Mouse (Mus musculus) heart, embryonic 10.5 days (tissue): Measurements from ENCODE around the gene Gm9837. TPM values are rescaled to one million over a fixed set of nuclear protein-coding genes. Genes with fewer than 3 reads are reported as not detected.

Experiments used
- DNase-seq: peaks from one replicate; pipeline ENCODE4 v3.0.0-alpha.2; 2017; ENCODE audit warnings: low spot score
- H3K27ac ChIP-seq: fragments of 300-500 bp; sonication (generic); 2 replicates; pipeline ENCODE4 v1.5.1; 2016; ENCODE audit warnings: mild to moderate bottlenecking
- H3K27me3 ChIP-seq: fragments of 300-500 bp; sonication (generic); 2 replicates; pipeline ENCODE4 v1.6.1; 2016; ENCODE audit warnings: mild to moderate bottlenecking; ENCODE audit not compliant: poor library complexity, insufficient read depth, severe bottlenecking
- H3K36me3 ChIP-seq: fragments of 300-500 bp; sonication (generic); 2 replicates; pipeline ENCODE4 v1.6.1; 2016; ENCODE audit warnings: mild to moderate bottlenecking, moderate library complexity
- H3K4me1 ChIP-seq: fragments of 300-500 bp; sonication (generic); 2 replicates; pipeline ENCODE4 v1.6.1; 2016; ENCODE audit warnings: mild to moderate bottlenecking
- H3K4me3 ChIP-seq: fragments of 300-500 bp; sonication (generic); 2 replicates; pipeline ENCODE4 v1.5.1; 2016; ENCODE audit warnings: mild to moderate bottlenecking, moderate library complexity
- H3K9me3 ChIP-seq: fragments of 300-500 bp; sonication (generic); 2 replicates; pipeline ENCODE4 v1.6.1; 2016; ENCODE audit warnings: mild to moderate bottlenecking, moderate library complexity
- WGBS: fragments of 180-500 bp; shearing (Covaris S2); methylation state at CpG from one replicate; pipeline ENCODE4 v1.1.7; 2016; 5-methylcytosine and 5-hydroxymethylcytosine counted together
- polyA plus RNA-seq: library from polyadenylated mRNA; unstranded; fragments of >200 nt; fragmentation: Nextera tagmentation; extraction: Ambion mirVana; gene quantifications from 2 replicates; pipeline ENCODE4 v1.2.1, GENCODE M21; 2016

Gene Gm9837
- polyA plus RNA-seq, 1 experiment from 2014 or later = not detected

DNA sequence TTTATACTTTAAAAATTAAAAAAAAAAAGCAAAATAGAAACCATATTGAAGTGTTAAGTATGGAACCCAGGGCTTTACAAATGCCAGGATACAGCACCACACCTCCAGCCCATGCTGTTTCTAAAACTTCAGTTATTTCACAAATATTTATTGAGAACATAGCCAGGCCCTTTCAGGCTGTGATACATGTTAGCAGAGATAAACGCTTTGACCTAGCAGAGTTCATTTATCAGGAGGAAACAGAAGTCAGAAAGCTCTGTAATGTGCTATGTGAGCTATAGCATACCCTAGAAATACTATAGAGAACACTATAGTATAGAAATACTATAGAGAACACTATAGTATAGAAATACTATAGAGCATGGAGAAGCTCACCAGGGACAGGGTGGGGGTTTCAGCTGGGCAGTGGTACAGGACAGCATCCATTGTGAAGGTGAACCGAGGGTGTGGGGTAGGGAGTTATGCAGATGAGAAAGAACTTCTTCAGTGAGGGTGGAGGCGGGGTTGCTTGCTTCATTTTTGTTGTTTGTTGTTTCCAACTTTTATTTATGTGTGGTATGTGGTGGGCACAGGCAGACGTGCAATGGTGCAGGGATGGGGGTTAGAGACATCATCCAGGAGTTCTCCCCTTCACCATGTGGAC is 10.9 kb upstream of the Gm9837 start:
- no peaks in the 10 kb centered on the region for H3K36me3 ChIP-seq
- WGBS = 55% methylated on average over 4 of the region's 4 CpGs
- H3K27ac ChIP-seq = no peak overlapping the region
- DNase-seq = no peak
- peaks cover 23% of the 10 kb centered on the region for H3K4me1 ChIP-seq
- no peak overlapping the region for H3K4me3 ChIP-seq
- no peaks in the 10 kb centered on the region; the same call in 1 of the 2 replicates for H3K9me3 ChIP-seq
- H3K27me3 ChIP-seq = peaks cover 64% of the 10 kb centered on the region

DNA sequence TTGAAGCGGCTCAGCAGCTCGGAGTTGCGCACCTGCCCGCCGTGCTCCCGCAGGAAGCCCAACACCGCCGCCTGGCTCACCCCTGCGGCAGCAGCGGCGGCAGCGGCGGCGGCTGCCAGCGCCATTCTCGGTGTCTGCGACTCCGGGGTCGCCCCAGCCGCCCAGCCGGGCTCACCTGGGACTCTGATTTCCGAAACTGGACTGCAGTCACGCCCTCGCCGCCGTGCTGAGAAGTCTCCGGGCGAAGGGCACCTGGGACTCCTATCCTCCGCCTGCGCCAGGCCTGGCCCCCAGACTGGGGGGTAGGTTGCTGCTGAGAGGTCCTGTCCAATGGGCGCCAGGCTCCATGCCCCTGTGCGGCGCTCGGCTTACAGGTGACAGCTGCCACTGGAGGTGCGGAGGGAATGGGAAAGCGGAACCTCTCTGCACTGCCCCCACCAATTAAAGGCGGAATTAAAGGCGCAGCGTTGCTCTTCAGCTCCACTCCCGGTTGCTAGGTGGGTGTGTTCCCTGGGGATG is 9.6 kb upstream of the Gm9837 start, which contains the start of the genes Gm9945 and Sowaha:
Gm9945 (plus strand) TSS at position 384 of the 519 bp plus-strand sequence.
Sowaha (minus strand) TSS at position 492 of the 519 bp plus-strand sequence.
- Histone ChIP-seq H3K4me1 (peaks cover 23% of the 10 kb centered on the region), H3K36me3 (no peaks in the 10 kb centered on the region), H3K4me3 (peak within 1 kb of the TSS; percentile 61), H3K27ac (peak within 1 kb of the TSS; percentile 43), H3K27me3 (peaks cover 69% of the 10 kb centered on the region), H3K9me3 (no peaks in the 10 kb centered on the region; the same call in 1 of the 2 replicates)
- WGBS = 2% methylated on average over 40 of the region's 40 CpGs
- no peak for DNase-seq

DNA sequence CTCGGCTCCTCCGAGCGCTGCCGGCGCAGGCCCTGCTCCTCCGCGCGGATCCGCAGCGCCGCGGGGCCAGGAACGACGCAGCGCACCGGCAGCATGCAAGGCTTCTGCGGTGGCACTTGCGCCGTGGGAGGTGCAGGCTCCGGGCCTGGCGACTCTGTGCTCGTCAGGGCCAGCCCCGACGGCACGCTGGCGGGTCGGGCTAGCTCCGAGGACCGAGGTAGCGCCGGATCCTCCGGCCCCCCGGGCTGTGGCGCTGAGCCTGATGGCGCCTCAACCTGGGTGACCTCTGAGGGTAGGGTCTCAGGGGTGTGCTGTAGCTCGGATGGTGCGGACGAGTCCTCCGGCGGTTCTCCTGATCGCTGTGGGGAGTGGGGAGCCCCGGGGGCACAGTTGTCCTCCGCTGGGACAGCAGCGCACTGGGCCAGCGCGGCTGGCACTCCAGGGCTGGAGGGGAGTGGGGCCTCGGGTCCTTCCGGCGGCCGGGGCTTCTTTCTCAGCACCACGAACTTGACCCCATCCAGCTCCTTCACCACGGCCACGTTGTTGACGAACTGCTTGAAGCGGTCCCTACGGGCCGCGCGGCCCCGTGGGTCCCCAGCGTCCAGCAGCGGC is 9.0 kb upstream of the Gm9837 start:
- Histone ChIP-seq H3K27me3 (peaks cover 75% of the 10 kb centered on the region), H3K4me3 (peak overlapping the region; percentile 61), H3K9me3 (no peaks in the 10 kb centered on the region; the same call in 1 of the 2 replicates), H3K4me1 (peaks cover 23% of the 10 kb centered on the region), H3K36me3 (no peaks in the 10 kb centered on the region), H3K27ac (peak overlapping the region; percentile 43)
- 2% methylated on average over 62 of the region's 62 CpGs for WGBS
- no peak for DNase-seq

DNA sequence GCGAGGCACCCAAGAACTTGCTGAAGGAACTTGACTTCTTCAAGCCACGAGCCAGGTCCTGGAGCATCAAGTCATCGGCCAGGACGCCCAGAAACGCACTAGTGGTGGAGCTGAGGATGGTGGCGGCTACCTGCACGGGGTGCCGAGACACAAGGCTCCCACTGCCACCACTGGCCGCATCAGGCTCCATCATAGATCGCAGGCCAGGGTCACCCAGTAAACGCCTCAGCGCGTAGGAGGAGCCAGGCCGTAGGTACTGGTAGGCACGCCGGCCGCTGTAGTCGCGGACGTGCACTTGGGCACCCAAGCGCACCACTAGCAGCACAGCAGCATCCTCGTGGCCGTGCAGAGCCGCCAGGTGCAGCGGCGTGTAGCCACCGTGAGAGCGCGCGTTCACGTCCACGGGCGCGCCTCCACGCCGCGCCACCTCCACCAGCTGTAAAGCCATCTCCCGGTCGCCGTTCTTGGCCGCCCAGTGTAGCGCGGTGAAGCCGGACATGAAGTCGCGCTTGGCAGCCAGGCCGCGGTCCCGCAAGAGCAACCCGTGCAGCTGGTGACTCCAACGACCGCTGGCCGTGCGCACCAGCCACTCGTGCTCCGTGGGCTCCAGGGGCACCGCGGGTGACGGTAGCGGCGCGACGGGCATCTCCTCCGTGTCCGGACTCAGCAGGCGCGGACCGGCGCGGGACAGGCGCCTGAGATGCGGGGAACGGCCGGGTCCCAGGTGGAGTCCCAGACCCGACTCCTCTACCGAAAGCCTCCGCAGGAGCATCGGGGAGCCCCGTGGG is 8.3 kb upstream of the Gm9837 start:
- H3K4me3 ChIP-seq = peak overlapping the region; percentile 61
- peaks cover 82% of the 10 kb centered on the region for H3K27me3 ChIP-seq
- peak overlapping the region; percentile 43 for H3K27ac ChIP-seq
- no peaks in the 10 kb centered on the region; the same call in 1 of the 2 replicates for H3K9me3 ChIP-seq
- H3K36me3 ChIP-seq = no peaks in the 10 kb centered on the region
- DNase-seq = no peak
- peaks cover 22% of the 10 kb centered on the region for H3K4me1 ChIP-seq
- 5% methylated on average over 79 of the region's 79 CpGs for WGBS

DNA sequence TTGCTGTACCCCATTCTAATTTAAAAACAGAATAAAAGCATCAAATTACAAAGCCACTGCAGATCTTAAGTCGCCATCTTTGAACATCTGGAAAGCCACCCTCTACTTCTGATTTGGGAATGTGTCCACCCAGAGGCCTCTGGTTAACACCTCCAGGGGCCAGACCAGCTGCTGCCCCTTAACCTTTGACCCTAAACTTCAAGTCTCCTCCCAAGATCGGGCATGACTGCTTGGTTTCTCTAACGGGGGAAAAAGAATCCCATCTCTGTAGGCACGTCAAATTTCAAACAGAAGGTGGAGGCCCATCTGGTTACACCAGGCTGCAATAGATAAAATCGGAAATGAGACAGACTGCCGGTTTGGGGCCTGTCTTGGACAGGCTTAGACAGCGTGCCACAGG is 7.6 kb upstream of the Gm9837 start:
- Histone ChIP-seq H3K36me3 (no peaks in the 10 kb centered on the region), H3K4me3 (no peak overlapping the region), H3K27ac (no peak overlapping the region), H3K9me3 (no peaks in the 10 kb centered on the region; the same call in 1 of the 2 replicates), H3K27me3 (peaks cover 84% of the 10 kb centered on the region), H3K4me1 (peaks cover 19% of the 10 kb centered on the region)
- no peak for DNase-seq
- 43% methylated on average over 7 of the region's 7 CpGs for WGBS

DNA sequence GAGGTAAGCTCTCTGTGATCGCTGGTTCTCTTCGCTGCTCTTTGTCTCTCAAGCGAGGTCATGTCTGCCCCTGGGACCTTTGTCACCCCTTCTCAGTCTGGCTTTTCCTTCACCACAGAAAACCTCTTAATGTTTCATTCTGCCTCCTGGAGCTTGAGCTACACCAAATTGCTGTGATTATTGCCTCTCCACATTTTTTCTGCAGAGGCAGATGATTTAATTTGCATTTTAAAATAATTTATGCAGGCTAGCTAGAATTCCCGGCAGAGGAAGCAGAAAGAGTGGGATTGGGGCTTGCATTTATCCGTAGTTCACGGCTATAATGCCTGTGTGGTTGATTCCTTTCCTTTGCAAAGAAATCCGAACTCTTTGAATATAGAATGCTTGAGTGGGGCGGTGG is 5.3 kb upstream of the Gm9837 start:
- H3K4me1 ChIP-seq = peaks cover 24% of the 10 kb centered on the region
- peaks cover 92% of the 10 kb centered on the region for H3K27me3 ChIP-seq
- no peak overlapping the region for H3K4me3 ChIP-seq
- no peaks in the 10 kb centered on the region; the same call in 1 of the 2 replicates for H3K9me3 ChIP-seq
- no peak for DNase-seq
- H3K36me3 ChIP-seq = no peaks in the 10 kb centered on the region
- 38% methylated on average over 8 of the region's 8 CpGs for WGBS
- H3K27ac ChIP-seq = no peak overlapping the region

DNA sequence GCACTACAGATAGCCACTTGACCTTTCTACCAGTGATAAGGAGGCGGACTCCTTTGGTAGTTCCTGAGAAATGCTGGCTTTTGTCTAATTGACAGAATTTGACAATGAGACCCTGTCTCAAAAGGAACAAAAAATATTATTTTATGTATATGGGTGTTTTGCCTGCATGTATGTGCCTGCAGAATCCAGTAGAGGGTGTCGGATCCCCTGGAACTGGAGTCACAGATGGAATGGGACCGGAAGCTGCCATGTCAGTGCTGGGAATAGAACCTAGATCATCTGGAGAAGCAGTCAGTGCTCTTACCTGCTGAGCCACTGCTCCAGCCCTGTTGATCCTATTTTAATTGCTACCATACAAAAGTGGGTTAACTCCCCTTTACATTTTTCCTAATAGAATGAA is 2.4 kb upstream of the Gm9837 start:
- H3K36me3 ChIP-seq = no peaks in the 10 kb centered on the region
- DNase-seq = no peak
- no peak overlapping the region for H3K4me3 ChIP-seq
- H3K27ac ChIP-seq = no peak overlapping the region
- H3K27me3 ChIP-seq = peaks cover 85% of the 10 kb centered on the region
- WGBS = 75% methylated on average over 3 of the region's 3 CpGs
- H3K9me3 ChIP-seq = no peaks in the 10 kb centered on the region
- H3K4me1 ChIP-seq = peaks cover 12% of the 10 kb centered on the region

DNA sequence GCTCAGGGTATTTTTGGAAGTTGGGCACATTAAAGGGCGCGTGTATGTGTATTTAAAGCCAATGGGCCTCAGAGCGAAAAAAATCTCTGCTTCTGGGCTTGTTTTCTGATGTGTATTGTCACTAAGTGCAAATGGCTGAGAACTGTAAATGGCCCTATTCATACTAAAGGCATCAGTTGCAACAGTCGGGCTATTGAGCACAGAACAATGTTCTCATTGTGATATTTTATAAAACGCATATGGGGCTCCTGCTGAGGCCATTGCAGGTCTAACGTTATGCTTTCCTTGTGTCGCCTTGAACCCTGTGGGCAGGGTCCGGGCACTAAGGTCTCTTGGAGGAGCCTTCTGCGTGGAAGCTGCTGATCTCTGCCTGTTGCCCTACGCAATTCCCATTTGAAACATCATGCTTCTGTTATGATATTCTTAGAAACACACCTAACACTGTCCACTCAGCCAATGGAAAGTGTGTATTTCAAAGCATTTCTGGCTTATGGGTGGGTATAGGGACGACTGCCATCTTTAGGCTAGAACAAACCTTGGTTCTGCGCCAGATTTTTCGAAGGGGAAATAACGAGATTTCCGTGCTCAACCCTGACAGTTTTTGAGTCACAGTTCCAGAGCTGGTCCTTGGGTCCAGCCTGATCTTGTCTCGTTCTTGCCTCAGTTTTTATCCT is 848 bp downstream of the Gm9837 start:
- H3K27me3 ChIP-seq = peaks cover 88% of the 10 kb centered on the region
- no peak for DNase-seq

DNA sequence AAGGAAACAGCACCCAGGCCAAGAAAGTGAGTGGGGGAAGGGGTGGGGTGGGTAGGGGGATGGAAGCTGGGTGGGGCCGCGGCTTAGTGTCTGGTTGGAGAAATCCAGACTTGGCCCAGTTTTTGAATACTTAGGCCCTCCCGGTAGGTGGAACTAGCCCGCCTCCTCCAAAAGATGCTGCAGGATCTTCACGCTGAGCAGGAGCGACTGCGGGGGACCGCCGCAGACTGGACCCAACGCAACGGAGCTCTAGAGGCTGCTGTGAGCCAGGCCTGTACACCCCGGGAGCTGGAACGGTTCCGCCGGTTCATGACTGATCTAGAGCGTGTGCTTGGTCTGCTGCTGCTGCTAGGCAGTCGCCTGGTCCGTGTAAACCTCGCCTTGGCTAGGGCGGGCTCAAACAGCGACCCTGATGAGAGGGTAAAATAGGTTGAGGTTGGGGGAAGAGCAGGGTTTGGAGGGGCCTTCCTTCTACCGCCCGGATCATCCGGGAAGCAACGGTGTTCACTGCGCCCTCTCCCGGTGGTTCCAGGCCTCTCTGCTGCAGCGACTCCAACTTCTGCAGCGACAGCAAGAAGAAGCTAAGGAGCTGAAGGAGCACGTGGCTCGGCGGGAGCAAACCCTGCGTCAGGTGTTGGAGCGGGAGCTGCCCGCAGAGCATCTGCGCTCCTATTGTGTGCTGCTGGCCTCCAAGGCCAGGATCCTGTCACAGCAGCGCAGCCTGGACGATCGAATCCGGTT is 3.9 kb downstream of the Gm9837 start:
- WGBS = 5% methylated on average over 40 of the region's 40 CpGs

More for the DNA sequence above, 848 bp downstream of the Gm9837 start:
- peaks cover 23% of the 10 kb centered on the region for H3K4me1 ChIP-seq
- peak overlapping the region; percentile 42; the same call in 1 of the 2 replicates for H3K4me3 ChIP-seq
- H3K9me3 ChIP-seq = no peaks in the 10 kb centered on the region
- 41% methylated on average over 16 of the region's 16 CpGs for WGBS
- 0 out of 2 replicates have a peak, but pooled peaks cover 2% of the 10 kb centered on the region for H3K36me3 ChIP-seq
- H3K27ac ChIP-seq = no peak overlapping the region

DNA sequence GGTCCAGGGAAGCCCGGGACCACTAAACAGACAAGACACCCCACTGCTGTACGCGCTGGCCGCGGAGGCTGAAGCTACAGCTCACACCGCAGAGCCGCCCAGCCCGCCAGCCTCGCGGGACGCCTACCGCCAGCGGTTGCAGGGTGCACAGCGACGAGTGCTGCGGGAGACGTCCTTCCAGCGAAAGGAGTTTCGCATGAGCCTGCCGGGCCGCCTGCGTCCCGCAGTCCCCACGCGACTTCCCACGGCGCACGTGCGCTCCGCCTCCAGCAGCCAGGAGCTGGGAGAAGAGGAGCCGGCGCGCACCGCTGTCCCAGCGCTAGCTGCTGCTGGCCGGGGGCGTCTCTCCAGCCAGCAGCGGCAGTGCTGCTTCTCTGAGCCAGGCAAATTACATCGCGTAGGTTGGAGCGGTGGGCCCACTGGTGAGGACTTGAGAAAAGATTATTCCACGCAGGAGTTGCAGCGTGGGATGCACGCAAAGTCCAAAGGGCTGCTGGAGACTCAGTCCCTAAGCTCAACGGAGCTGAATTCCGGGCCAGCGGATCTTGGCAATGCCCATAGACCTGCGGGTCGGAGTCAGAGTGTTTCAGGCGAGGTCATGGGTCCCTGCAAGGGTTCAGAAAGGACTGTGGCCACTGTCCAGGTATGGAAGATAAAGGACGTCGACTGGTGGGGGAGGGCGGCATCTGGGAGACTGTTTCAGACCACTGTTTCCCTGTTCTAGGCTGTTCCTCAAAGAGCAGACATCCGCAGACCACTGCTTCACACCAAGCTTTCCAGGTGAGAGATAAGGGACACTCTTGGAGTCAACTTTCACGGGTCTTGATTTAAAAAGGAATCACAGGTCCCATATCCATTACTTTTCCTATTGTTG is 6.5 kb downstream of the Gm9837 start:
- Histone ChIP-seq H3K4me1 (peaks cover 29% of the 10 kb centered on the region), H3K9me3 (no peaks in the 10 kb centered on the region), H3K4me3 (peak overlapping the region; percentile 65), H3K36me3 (0 out of 2 replicates have a peak, but pooled peaks cover 2% of the 10 kb centered on the region), H3K27me3 (peaks cover 92% of the 10 kb centered on the region), H3K27ac (peak overlapping the region; percentile 49)
- WGBS = 6% methylated on average over 55 of the region's 55 CpGs
- no peak for DNase-seq

More for the DNA sequence above, 3.9 kb downstream of the Gm9837 start:
- peak; percentile 87 for DNase-seq
- 0 out of 2 replicates have a peak, but pooled peaks cover 2% of the 10 kb centered on the region for H3K36me3 ChIP-seq
- no peaks in the 10 kb centered on the region for H3K9me3 ChIP-seq
- H3K4me1 ChIP-seq = peaks cover 40% of the 10 kb centered on the region
- H3K27me3 ChIP-seq = peaks cover 92% of the 10 kb centered on the region
- peak overlapping the region; percentile 53 for H3K4me3 ChIP-seq
- H3K27ac ChIP-seq = peak overlapping the region; percentile 67

DNA sequence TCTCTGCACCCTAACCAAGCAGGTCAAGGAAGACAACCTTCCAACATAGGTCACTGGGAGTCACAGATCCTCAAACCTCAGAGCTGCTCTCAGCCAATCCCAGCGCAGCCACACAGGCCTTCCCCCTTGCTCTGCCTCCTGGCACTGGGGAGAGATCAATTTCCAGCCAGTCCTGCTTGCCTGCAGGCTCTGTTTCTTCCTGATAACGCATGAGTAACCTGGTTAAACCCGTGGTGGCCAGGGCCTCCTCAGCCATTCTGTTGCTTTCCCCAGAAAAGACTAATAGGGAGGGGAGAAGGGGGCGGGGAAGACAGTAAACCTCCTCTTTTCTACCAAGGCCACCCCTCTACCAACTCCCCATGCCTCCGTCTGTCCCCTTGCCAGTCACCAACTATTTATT is 8.6 kb downstream of the Gm9837 start:
- Histone ChIP-seq H3K4me3 (no peak overlapping the region), H3K27ac (no peak overlapping the region), H3K9me3 (no peaks in the 10 kb centered on the region), H3K4me1 (peaks cover 33% of the 10 kb centered on the region), H3K36me3 (0 out of 2 replicates have a peak, but pooled peaks cover 2% of the 10 kb centered on the region), H3K27me3 (peaks cover 90% of the 10 kb centered on the region)
- WGBS = 28% methylated on average over 5 of the region's 5 CpGs
- DNase-seq = no peak
